Mouse (Mus musculus) splenic B cell, adult 2 months (primary cell): ENCODE measurements around the gene Gm21060.
"Not testable (repeated sequence)": the region's sequence is repeated elsewhere in the genome, so short reads cannot be mapped to it uniquely, and the experiment has no call there.

Experiments used
- DNase-seq: peaks from one replicate; pipeline ENCODE4 v3.0.0-alpha.2; 2011; ENCODE audit warnings: low read depth, low spot score
- H3K27me3 ChIP-seq: 2 replicates; pipeline ENCODE4 v1.6.1; 2012; ENCODE audit warnings: mild to moderate bottlenecking, low read length, moderate library complexity, mixed read lengths; ENCODE audit not compliant: control insufficient read depth, poor library complexity, insufficient read depth, severe bottlenecking
- H3K36me3 ChIP-seq: 2 replicates; pipeline ENCODE4 v1.6.1; 2012; ENCODE audit warnings: mild to moderate bottlenecking, low read length, moderate library complexity, mixed read lengths; ENCODE audit not compliant: control insufficient read depth, poor library complexity, insufficient read depth, severe bottlenecking

The Gm21060 gene

DNA sequence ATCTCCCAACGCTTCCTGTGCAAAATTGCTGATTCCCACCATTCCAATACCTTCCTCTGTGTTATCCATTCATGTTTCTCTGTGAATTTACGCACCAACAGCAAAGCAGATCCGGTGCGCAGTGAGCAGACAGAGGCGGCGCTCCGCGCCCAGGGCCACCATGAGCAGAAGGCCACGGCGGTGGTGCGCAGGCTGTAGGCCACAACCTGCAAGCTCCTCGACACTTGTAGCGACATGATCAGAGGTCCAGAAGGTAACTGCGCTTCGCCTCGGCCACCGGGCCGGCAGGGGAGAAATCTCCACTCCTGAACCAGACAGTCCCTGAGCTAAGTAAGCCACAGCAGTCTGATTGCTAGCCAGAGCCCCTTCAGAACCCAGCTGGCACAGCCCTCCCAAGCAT, 39.1 kb downstream of the Gm21060 start:
- no peak for DNase-seq
- no peaks in the 10 kb centered on the region for H3K36me3 ChIP-seq
- no peaks in the 10 kb centered on the region for H3K27me3 ChIP-seq

DNA sequence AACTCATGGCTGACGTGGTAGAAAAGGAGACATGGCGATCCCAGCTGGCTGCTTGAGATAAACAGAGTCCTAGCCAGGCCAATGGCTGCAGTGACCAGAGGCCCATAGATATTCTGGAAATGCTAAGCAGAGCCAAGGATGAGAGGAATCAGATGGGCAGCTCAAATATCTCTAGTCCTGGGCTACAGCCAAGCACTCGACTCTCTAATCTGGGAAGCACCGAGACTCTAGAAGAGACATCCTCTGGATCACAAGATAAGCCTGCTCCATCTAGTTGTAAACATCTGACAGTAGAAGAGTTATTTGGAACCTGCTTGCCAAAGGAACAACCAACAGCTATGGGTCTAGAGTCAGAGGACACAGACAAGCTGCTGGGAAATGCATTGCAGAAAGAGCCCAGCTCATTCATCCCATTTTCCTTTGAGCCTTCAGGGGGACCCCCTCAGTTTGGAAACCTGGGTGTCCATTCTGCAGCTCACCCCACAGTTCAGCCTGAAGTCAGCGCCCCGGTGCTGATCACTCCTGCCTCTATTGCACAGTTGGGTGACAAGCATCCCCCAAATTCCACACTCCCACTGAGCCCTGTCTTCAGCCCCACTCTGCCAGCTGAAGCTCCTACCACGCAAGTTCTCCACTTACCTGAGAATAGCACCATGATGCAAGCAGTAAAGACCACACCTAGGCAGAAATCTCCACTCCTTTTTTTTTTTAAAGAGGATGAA, 40.5 kb downstream of the Gm21060 start:
- Histone ChIP-seq H3K36me3 (no peaks in the 10 kb centered on the region), H3K27me3 (no peaks in the 10 kb centered on the region)
- no peak for DNase-seq

DNA sequence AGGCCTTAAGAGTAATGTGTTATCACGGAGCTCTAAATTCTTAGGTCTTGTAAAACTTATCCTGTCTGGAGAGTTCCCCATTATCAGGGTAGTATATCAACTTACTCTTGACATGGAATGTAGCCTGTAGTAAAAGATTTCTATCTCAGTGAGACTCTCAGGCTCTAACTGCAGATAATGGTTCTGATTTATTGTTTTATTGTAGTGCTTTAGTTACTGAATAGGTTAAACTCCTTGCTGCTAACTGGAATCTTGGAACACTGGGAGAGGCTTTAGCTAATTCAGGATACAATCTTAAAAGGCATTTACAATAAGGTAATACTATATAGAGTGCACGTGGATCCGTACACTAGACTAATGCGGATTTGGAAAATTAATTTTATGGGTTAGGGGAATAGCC, 49.5 kb downstream of the Gm21060 start:
- not testable (repeated sequence) for H3K27me3 ChIP-seq, H3K36me3 ChIP-seq, DNase-seq
